Mouse (Mus musculus) megakaryocyte, embryonic 14.5 days (primary cell): ENCODE results near the gene Nme9.

ENCODE experiments used
- FLI1 ChIP-seq: IDR thresholded peaks from 2 replicates; pipeline ENCODE4 v1.6.1; 2012; ENCODE audit warnings: low read length, inconsistent platforms, mixed read lengths
- GATA1 ChIP-seq: IDR thresholded peaks from 3 replicates; pipeline ENCODE4 v1.6.1; 2012; ENCODE audit warnings: mixed read lengths, low read length, inconsistent platforms, borderline replicate concordance

- no peak for TF ChIP-seq GATA1
- no peak for TF ChIP-seq FLI1
Measured at GRCm38 (mm10) chr9:99437781-99438565, 13.3 kb upstream of the Nme9 start.
